Mouse (Mus musculus) ES-E14 (cell line): ENCODE results near the gene Dctn3.
"Not testable (repeated sequence)": the region's sequence is repeated elsewhere in the genome, so short reads cannot be mapped to it uniquely, and the experiment has no call there.

Experiments used
- HCFC1 ChIP-seq: IDR thresholded peaks from 2 replicates; pipeline ENCODE4 v1.6.1; 2012; ENCODE audit warnings: low read length, inconsistent platforms, borderline replicate concordance; ENCODE audit not compliant: insufficient read depth
- MAFK ChIP-seq: IDR thresholded peaks from 2 replicates; pipeline ENCODE4 v1.6.1; 2014; ENCODE audit warnings: mild to moderate bottlenecking, low read depth, low read length, inconsistent platforms; ENCODE audit not compliant: insufficient read depth
- ZC3H11A ChIP-seq: IDR thresholded peaks from 2 replicates; pipeline ENCODE4 v1.6.1; 2012; ENCODE audit warnings: low read depth, mild to moderate bottlenecking, inconsistent platforms, low read length, borderline replicate concordance
- ZNF384 ChIP-seq: IDR thresholded peaks from 2 replicates; pipeline ENCODE4 v1.6.1; 2012; ENCODE audit warnings: low read depth, low read length, inconsistent platforms

GRCm38 (mm10) chr4:41698421-41699016 lies 24.5 kb downstream of the Dctn3 start:
- not testable (repeated sequence) for TF ChIP-seq ZNF384, HCFC1, ZC3H11A, MAFK
